Mouse (Mus musculus): ENCODE measurements around the gene H60b.
"Not testable (repeated sequence)": the region's sequence is repeated elsewhere in the genome, so short reads cannot be mapped to it uniquely, and the experiment has no call there.

- not testable (repeated sequence) for TF ChIP-seq CTCF, EP300 (IDR thresholded peaks at IDR 0.05; ENCODE audit: low read depth)
These were observed 43.0 kb downstream of the H60b start for GRCm38 (mm10) chr10:22201352-22201751.

Measured in liver, postnatal 0 days (tissue).